Mouse (Mus musculus): ENCODE measurements around the gene Phc1.

GRCm38 (mm10) chr6:122276565-122276964, 63.8 kb downstream of the Phc1 start:
- no peak for TF ChIP-seq CTCF (IDR thresholded peaks at IDR 0.05; ENCODE audit: low read depth, low read length)
- TF ChIP-seq GATA1 (IDR thresholded peaks at IDR 0.05; ENCODE audit: borderline replicate concordance, low read length), result no peak

Data from G1E (cell line).